Mouse (Mus musculus): ENCODE results near the gene Oas3. TPM values are rescaled to one million over a fixed set of nuclear protein-coding genes. Genes with fewer than 3 reads are reported as not detected.

Gene Oas3
- total RNA-seq, 2 experiments from 2014 or later, result not detected

GRCm38 (mm10) chr5:120734380-120734990 is 43.0 kb downstream of the Oas3 start:
- H3K27ac ChIP-seq, result no peak overlapping the region
- DNase-seq (ENCODE audit: low spot score in 2 of 2), result no peak
- no peak for TF ChIP-seq CTCF (conservative IDR thresholded peaks at IDR 0.05)
- no peak overlapping the region for H3K4me3 ChIP-seq

GRCm38 (mm10) chr5:120733696-120734095 is 43.8 kb downstream of the Oas3 start:
- DNase-seq (ENCODE audit: low spot score in 2 of 2), result no peak
- TF ChIP-seq CTCF (conservative IDR thresholded peaks at IDR 0.05), result no peak
- Histone ChIP-seq H3K4me3 (no peak overlapping the region), H3K27ac (no peak overlapping the region)

GRCm38 (mm10) chr5:120732740-120733139 is 44.7 kb downstream of the Oas3 start:
- Histone ChIP-seq H3K4me3 (no peak overlapping the region), H3K27ac (no peak overlapping the region)
- no peak for DNase-seq (ENCODE audit: low spot score in 2 of 2)
- no peak for TF ChIP-seq CTCF (conservative IDR thresholded peaks at IDR 0.05)

GRCm38 (mm10) chr5:120729319-120729718 is 48.1 kb downstream of the Oas3 start:
- Histone ChIP-seq H3K4me3 (no peak overlapping the region), H3K27ac (no peak overlapping the region)
- no peak for TF ChIP-seq CTCF (conservative IDR thresholded peaks at IDR 0.05)
- DNase-seq (ENCODE audit: low spot score in 2 of 2), result peak; percentile 44 to 68

- no peak overlapping the region for H3K27ac ChIP-seq
- DNase-seq (ENCODE audit: low spot score in 2 of 2), result no peak
- no peak overlapping the region for H3K4me3 ChIP-seq
- TF ChIP-seq CTCF (conservative IDR thresholded peaks at IDR 0.05), result no peak
Observed at GRCm38 (mm10) chr5:120725811-120726455, 51.5 kb downstream of the Oas3 start.

- DNase-seq (ENCODE audit: low spot score in 2 of 2), result no peak
- Histone ChIP-seq H3K27ac (no peak overlapping the region), H3K4me3 (no peak overlapping the region)
- TF ChIP-seq CTCF (conservative IDR thresholded peaks at IDR 0.05), result no peak
Observed at GRCm38 (mm10) chr5:120721005-120721404, 56.5 kb downstream of the Oas3 start.

- Histone ChIP-seq H3K27ac (no peak overlapping the region), H3K4me3 (no peak overlapping the region)
- no peak for DNase-seq (ENCODE audit: low spot score in 2 of 2)
- TF ChIP-seq CTCF (conservative IDR thresholded peaks at IDR 0.05), result peak; percentile 52
Observed at GRCm38 (mm10) chr5:120718600-120719378, 58.7 kb downstream of the Oas3 start.

GRCm38 (mm10) chr5:120717136-120717535 is 60.3 kb downstream of the Oas3 start:
- DNase-seq (ENCODE audit: low spot score in 2 of 2), result peak in 1 of 2 experiments; percentile 51
- TF ChIP-seq CTCF (conservative IDR thresholded peaks at IDR 0.05), result no peak
- Histone ChIP-seq H3K27ac (0 out of 2 replicates have a peak overlapping the region, but pooled peaks have one; percentile 0), H3K4me3 (no peak overlapping the region)

GRCm38 (mm10) chr5:120714314-120714713 is 63.1 kb downstream of the Oas3 start:
- H3K27ac ChIP-seq, result 0 out of 2 replicates have a peak overlapping the region, but pooled peaks have one; percentile 23
- peak; percentile 98 for TF ChIP-seq CTCF (conservative IDR thresholded peaks at IDR 0.05)
- peak; percentile 83 to 93 for DNase-seq (ENCODE audit: low spot score in 2 of 2)
- no peak overlapping the region; the same call in 1 of the 2 replicates for H3K4me3 ChIP-seq

- TF ChIP-seq CTCF (conservative IDR thresholded peaks at IDR 0.05), result no peak
- no peak overlapping the region for H3K4me3 ChIP-seq
- peak in 1 of 2 experiments; percentile 34 for DNase-seq (ENCODE audit: low spot score in 2 of 2)
- no peak overlapping the region for H3K27ac ChIP-seq
Observed at GRCm38 (mm10) chr5:120712721-120713120, 64.7 kb downstream of the Oas3 start.

GRCm38 (mm10) chr5:120711827-120712226 is 65.6 kb downstream of the Oas3 start, which contains the start of gene Dtx1:
Gene Dtx1, minus strand, starts transcription at chr5:120711927.
- H3K27ac ChIP-seq, result peak within 1 kb of the TSS; percentile 92
- DNase-seq (ENCODE audit: low spot score in 2 of 2), result no peak
- peak within 1 kb of the TSS; percentile 88 for H3K4me3 ChIP-seq
- TF ChIP-seq CTCF (conservative IDR thresholded peaks at IDR 0.05), result no peak

- peak overlapping the region; percentile 92 for H3K27ac ChIP-seq
- H3K4me3 ChIP-seq, result peak overlapping the region; percentile 88
- no peak for TF ChIP-seq CTCF (conservative IDR thresholded peaks at IDR 0.05)
- DNase-seq (ENCODE audit: low spot score in 2 of 2), result peak; percentile 84 to 86
Observed at GRCm38 (mm10) chr5:120711416-120711815, 66.0 kb downstream of the Oas3 start.

GRCm38 (mm10) chr5:120710826-120711248 is 66.6 kb downstream of the Oas3 start:
- no peak for TF ChIP-seq CTCF (conservative IDR thresholded peaks at IDR 0.05)
- peak; percentile 30 to 51 for DNase-seq (ENCODE audit: low spot score in 2 of 2)
- Histone ChIP-seq H3K27ac (peak overlapping the region; percentile 92), H3K4me3 (peak overlapping the region; percentile 88)
